Mouse (Mus musculus) E14TG2a.4 (cell line): ENCODE measurements at regions not wholly inside any gene's neighbourhood (a gene's known extent, or its start where the extent isn't known, plus 50 kb on each side); places are given as distances from the start of the nearest gene placed in this dataset.

Source experiments
- H3K27me3 ChIP-seq: 2 replicates; pipeline ENCODE4 v1.6.1; 2014; ENCODE audit warnings: low read length, control low read depth; ENCODE audit not compliant: insufficient read depth
- H3K36me3 ChIP-seq: 2 replicates; pipeline ENCODE4 v1.6.1; 2014; ENCODE audit warnings: low read length, control low read depth; ENCODE audit not compliant: insufficient read depth
- H3K4me1 ChIP-seq: replicated peaks from 2 replicates; pipeline ENCODE4 v1.6.1; 2014; ENCODE audit warnings: low read depth, low read length, control low read depth
- H3K4me3 ChIP-seq: replicated peaks from 2 replicates; pipeline ENCODE4 v1.5.1; 2014; ENCODE audit warnings: mild to moderate bottlenecking, low read length
- H3K9me3 ChIP-seq: 2 replicates; pipeline ENCODE4 v1.6.1; 2014; ENCODE audit warnings: low read length, control low read depth
- CTCF ChIP-seq: conservative IDR thresholded peaks from 2 replicates; pipeline ENCODE4 v1.5.1; 2014; ENCODE audit warnings: low read length
- NANOG ChIP-seq: IDR thresholded peaks from 2 replicates; pipeline ENCODE4 v1.6.1; 2014; ENCODE audit warnings: borderline replicate concordance, low read length, mixed read lengths
- POU5F1 ChIP-seq: IDR thresholded peaks from 2 replicates; pipeline ENCODE4 v1.6.1; 2014; ENCODE audit warnings: low read length, borderline replicate concordance

DNA sequence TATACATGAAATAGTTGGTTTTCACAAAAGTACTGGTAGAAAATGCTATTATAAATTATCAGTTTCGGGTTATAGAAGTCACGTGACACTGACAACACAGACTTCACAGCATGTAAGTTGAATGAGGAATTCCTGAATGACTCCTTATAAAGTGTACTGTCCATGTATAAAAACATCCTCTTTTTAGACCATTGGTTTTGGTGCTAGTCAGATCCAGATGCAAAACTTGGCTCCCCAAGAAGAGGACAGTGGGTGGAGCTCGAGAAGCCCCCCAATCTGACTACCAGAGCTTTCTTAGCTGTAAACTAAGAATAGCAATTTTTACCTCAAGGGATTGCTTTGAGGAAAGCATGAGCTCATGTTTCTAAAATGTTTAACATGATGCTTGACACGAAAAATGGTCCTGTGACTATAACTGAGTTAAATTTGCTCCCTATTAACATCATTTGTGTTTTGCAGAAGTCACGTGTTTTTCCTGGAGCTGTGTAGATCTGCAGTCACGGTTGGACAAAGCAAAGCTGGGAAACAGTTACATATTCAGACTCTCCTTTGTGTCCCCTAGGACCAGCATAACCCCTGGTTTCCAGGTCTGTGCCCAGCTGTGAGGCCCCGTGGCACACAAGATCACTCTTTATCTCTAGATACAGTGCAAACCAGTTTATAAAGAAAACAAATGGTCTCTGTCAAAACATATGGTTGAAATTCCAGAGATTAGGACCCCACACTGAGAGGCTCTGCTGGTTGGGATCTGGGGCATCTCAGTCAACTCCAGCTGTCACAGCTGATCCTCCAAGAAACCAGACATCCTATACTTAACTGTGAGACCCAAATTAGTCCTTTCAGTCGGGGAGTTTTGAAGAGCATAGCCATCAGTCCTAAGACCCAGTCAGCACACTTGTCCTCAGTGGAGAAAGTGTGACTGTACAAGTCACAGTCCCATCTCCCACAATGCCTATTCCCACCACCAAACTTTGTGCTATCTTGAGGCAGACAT, 80.0 kb upstream of the P3h2 start:
- H3K36me3 ChIP-seq: no peaks in the 10 kb centered on the region
- H3K4me1 ChIP-seq: no peaks in the 10 kb centered on the region
- H3K9me3 ChIP-seq: no peaks in the 10 kb centered on the region
- H3K4me3 ChIP-seq: no peak overlapping the region
- no peaks in the 10 kb centered on the region for H3K27me3 ChIP-seq
- TF ChIP-seq POU5F1 (no peak), NANOG (no peak), CTCF (no peak)

DNA sequence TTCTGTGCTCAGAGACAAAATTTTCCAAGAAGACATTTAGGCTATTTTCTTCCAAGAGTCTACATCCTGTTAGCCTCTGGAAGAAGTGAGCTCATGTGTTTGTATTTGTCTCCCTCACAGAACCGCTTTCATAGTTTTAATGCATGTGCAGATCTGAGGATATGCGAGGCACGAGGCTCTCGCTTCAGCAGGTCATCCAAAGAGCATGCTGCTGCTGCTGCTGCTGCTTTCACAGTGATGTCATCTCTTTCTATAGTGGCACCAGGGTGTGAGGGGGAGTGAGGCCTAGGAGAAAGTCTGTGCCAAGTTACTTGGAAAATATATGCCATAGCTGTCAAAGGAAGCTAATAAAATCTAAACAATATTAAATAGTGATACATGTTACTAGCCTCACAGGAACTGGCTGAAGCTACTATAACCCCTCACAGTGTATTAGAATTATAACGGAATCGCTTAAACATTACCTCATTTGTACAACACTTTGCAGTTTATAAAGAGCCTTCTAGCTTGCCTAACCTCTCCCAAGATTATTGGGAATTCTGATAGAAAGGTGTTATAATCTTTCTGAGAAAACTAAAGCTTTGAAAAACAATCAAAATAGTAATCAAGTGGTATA, 79.2 kb upstream of the P3h2 start:
- Histone ChIP-seq H3K27me3 (no peaks in the 10 kb centered on the region), H3K9me3 (no peaks in the 10 kb centered on the region), H3K36me3 (no peaks in the 10 kb centered on the region), H3K4me3 (no peak overlapping the region), H3K4me1 (no peaks in the 10 kb centered on the region)
- no peak for TF ChIP-seq POU5F1
- no peak for TF ChIP-seq NANOG
- TF ChIP-seq CTCF: no peak

- no peaks in the 10 kb centered on the region for H3K9me3 ChIP-seq
- TF ChIP-seq CTCF (no peak), NANOG (no peak), POU5F1 (no peak)
- H3K4me3 ChIP-seq: no peak overlapping the region
- no peaks in the 10 kb centered on the region for H3K27me3 ChIP-seq
- H3K4me1 ChIP-seq: no peaks in the 10 kb centered on the region
- H3K36me3 ChIP-seq: no peaks in the 10 kb centered on the region
These were observed 77.9 kb upstream of the P3h2 start for GRCm38 (mm10) chr16:26183530-26183929.

- no peaks in the 10 kb centered on the region for H3K9me3 ChIP-seq
- TF ChIP-seq POU5F1 (no peak), NANOG (no peak), CTCF (no peak)
- H3K36me3 ChIP-seq: no peaks in the 10 kb centered on the region
- H3K4me3 ChIP-seq: no peak overlapping the region
- H3K4me1 ChIP-seq: no peaks in the 10 kb centered on the region
- no peaks in the 10 kb centered on the region for H3K27me3 ChIP-seq
These were observed 76.1 kb upstream of the P3h2 start for GRCm38 (mm10) chr16:26181716-26182115.

DNA sequence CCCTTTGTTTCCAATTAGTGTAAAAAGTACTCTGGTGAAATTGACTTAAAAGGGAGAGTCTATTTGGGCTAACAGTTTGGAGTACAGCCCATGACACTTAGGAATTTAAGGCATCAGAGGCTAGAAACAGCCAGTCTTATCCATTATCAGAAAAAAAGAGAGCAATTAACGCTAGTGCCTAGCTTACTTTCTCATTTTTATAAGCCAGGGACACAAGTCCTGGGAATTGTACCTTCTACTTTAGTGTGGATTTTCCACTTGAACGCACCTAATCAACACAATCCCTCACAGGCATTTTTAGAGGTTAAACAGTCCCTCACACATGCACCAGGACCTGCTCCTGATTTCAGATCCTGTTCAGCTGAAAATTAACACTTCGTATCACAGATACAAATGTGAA, 65.9 kb upstream of the P3h2 start:
- Histone ChIP-seq H3K4me1 (no peaks in the 10 kb centered on the region), H3K27me3 (no peaks in the 10 kb centered on the region), H3K36me3 (no peaks in the 10 kb centered on the region), H3K9me3 (no peaks in the 10 kb centered on the region), H3K4me3 (no peak overlapping the region)
- TF ChIP-seq NANOG: no peak
- no peak for TF ChIP-seq POU5F1
- no peak for TF ChIP-seq CTCF

GRCm38 (mm10) chr16:26169382-26169781, 63.8 kb upstream of the P3h2 start:
- Histone ChIP-seq H3K36me3 (no peaks in the 10 kb centered on the region), H3K4me3 (no peak overlapping the region), H3K4me1 (no peaks in the 10 kb centered on the region), H3K27me3 (no peaks in the 10 kb centered on the region), H3K9me3 (no peaks in the 10 kb centered on the region)
- TF ChIP-seq NANOG (no peak), CTCF (no peak), POU5F1 (no peak)

DNA sequence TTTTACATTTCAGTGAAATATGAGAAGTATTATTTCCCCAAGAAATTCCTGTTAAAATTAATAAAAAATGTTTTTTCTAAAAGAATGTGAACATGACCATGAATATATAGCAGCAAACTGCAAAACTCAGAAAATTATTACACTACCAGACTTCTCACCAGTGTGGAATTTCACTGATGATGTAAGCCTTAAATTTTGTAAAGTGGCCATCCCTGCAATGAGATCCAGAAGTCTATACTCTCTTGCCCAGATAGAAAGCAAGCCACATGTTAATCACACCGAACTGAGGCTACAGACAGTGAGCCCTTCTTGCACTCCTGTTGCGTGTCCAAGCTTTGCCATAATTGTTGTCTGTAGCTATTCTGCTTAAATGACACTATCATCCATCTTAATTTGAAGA, 62.6 kb upstream of the P3h2 start:
- Histone ChIP-seq H3K36me3 (no peaks in the 10 kb centered on the region), H3K4me1 (no peaks in the 10 kb centered on the region), H3K9me3 (no peaks in the 10 kb centered on the region), H3K4me3 (no peak overlapping the region), H3K27me3 (no peaks in the 10 kb centered on the region)
- TF ChIP-seq POU5F1 (no peak), NANOG (no peak), CTCF (no peak)

DNA sequence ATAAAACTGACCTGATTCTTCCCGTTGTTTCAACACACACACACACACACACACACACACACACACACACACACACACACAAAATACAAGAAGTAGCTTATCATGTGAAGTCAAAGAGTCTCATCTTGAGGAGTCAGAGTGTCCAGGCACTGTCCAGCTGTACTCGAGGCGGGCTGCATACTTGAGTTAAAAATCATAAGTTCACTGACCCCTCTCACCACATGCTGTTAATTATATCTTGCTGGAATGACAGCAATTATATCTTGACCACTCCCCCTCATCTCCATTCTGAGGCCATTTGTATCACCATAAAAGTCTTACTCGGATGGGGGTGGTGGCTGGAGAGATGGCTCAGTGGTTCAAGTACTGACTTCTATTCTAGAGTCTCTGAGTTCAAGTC, 58.5 kb upstream of the P3h2 start:
- no peak for TF ChIP-seq CTCF
- TF ChIP-seq NANOG: no peak
- TF ChIP-seq POU5F1: no peak
- Histone ChIP-seq H3K4me3 (no peak overlapping the region), H3K9me3 (no peaks in the 10 kb centered on the region), H3K36me3 (no peaks in the 10 kb centered on the region), H3K4me1 (no peaks in the 10 kb centered on the region), H3K27me3 (no peaks in the 10 kb centered on the region)
